Mouse (Mus musculus): ENCODE data around the gene E2f1.

The E2f1 gene

DNA sequence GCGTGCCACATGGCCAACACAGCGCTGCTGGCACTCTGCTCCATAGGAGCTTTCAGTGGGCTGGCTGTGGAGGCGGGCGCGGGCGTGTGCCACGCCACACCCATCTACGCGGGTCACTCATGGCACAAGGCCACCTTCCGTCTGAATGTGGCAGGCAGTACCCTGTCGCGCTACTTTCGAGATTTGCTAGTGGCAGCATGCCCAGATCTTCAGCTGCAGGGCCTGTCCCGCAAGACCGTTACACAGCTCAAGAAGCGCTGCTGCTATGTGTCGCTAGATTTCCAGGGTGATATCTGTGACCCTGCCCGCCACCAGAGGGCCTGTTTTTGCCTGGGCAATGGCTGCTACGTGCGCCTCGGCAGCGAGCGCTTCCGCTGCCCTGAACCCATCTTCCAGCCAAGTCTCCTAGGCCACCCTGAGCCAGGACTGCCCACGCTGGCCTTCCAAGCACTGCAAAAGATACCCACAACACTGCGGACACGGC lies 17.2 kb downstream of the E2f1 start:
- in situ Hi-C loops (cut with MboI, MseI), result no loop called here

DNA sequence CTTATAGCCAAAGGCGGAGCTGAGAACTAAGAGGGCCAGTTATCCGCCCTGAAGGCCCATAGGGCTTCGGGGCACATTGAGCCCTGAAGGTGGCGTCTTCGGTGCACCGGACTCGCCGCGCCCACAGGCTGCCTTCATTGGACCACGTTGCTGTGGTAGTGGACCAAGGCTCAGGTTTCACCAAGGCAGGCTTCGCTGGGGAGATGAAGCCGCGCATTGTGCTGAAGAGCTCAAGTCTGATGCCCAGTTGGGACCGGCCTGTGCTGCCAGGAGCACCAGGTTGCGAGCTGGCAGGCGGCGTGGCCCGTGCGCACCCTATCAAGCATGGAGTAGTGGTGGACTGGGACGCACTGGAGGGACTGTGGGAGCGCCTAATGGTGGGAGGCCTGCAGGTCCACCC lies 17.8 kb downstream of the E2f1 start:
- in situ Hi-C loops (cut with MboI, MseI), result no loop called here

DNA sequence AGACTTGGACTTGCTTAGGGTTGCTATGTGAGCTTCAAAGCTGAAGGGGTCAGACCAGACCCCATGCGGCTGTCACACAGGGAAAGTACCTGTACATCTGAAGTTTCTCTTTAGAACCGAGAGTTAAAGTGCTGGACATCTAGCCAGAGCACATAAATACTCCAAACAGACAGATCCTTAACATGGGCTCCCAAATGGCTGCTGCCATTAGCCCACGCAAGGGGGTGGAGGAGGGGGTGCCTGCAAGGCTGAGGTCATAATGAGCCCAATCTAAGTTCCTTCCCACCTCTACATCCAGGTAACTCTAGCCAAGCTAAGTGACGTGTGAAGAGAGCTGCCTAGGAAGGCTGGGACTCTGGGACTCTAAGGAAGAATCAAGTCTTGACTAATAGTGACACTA lies 18.2 kb downstream of the E2f1 start, which contains the start of gene Actl10:
Actl10 (plus strand) TSS at position 301 of the 400 bp plus-strand sequence.
- in situ Hi-C loops (cut with MboI, MseI), result no loop called here

DNA sequence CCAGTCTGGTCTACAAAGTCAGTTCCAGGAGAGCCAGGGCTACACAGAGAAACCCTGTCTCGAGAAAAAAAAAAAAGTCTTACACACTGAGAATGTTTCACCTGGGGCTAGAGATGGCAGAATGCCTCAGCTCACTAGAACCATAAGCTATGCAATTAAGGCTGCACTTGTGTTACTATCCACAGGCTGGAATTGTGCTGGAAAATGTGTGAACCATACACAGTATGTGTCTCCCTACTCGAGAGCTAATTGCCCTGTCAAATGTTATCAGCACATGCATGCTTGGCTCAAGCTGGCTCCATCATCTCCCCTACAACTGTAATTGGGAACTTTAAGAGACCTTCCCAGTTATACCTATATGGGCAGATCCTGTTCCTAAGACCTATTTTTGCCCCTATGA lies 18.8 kb downstream of the E2f1 start:
- in situ Hi-C loops (cut with MboI, MseI), result no loop called here

DNA sequence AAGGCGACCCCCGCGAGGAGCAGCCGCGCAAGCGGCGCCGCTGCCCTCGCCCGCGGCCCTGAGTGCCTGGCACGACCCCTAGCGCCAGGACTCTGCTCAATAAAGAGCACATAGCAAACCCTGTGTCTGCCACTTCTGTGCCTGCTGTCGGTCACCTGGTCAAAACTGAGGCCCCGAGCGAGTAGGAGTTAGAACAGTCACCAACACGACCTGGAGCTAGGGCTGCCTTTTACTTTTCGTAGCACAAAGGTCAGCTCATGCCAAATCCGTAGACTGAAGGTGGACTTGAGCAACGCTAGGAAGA lies 19.9 kb downstream of the E2f1 start:
- in situ Hi-C loops (cut with MboI, MseI), result loop anchor here in 1 of 2 experiments (5.0 kb wide), 1 partner anchor 133 kb away; no protein-coding TSS in a partner anchor

DNA sequence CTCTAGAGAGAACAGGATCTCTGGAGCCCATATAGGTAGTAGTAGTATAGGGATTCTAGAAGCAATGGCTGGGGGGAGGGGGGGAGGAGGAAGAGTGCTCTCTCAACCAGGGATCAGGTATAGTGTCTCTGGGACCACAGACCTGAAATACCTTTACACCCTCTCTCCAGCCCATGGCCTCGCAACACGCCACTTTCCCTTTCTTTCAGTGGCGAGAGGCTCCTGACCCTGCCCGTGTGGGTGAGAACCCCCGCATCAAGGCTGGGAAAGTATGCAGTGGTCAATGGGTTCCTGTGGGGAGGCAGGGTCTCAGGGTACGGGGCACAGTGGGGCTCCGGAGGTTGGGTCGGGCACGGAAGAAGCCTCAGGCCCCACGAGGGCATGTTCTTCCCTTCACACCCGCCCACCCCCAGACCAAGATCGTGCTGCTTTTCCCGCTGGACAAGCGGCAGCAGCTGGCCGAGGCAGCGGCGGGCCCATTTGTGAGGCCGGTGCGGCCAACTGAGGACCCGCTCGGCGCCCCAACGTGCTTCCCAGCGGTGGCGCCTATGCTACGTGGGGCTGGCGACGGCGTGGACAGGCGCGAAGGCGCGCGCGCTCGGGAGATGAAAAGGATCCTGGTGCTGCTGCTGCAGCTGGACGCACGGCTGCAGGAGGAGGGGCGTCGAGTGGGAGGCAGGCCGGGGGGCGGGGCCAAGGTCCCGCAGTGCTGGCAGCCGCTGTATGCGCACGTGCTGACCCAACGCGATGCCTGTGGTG lies 20.4 kb downstream of the E2f1 start:
- in situ Hi-C loops (cut with MboI, MseI), result loop anchor here in 1 of 2 experiments (5.0 kb wide), 1 partner anchor 132 kb away; no protein-coding TSS in a partner anchor

DNA sequence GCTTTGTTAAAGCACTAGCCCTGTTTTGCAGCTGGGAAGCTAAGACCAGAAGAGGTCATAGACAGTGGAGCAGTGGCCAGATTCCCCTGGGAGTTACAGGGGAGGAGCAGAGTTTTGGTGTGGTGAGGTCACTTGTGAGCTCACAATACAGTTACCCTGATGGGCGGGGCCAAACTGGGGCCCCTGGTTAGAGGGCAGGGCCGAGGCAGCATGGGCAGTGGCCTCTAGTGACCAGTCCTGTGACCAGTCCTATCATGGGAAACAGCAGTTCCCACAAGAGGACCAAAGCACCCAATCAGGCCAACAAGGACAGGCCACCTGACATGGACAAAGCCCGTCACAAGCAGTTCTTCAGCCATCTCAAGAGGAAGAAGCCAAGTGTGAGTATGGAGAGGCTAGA lies 21.0 kb downstream of the E2f1 start:
- in situ Hi-C loops (cut with MboI, MseI), result loop anchor here in 1 of 2 experiments (5.0 kb wide), 1 partner anchor 131 kb away; no protein-coding TSS in a partner anchor

DNA sequence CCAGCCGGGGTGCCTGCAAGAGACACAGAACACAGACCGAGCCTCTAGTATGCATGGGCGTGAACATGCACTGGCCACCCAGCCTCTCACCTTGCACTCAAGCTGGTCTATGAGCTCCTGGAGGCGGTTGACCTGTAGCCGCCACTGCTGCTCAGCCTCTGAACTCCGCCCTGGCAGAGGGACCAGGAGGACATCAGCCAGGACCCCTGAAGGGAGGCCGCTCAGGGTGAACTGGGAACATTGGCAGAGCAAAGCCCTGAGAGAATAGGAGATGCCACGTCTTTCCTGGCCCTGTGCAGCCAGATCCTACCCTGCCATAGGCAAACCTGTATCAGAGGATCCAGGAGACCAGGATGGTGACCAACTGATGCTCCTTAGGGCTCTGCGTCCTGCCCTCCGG lies 23.0 kb downstream of the E2f1 start, which contains the start of gene 1700003F12Rik:
1700003F12Rik (plus strand) TSS at position 375 of the 400 bp plus-strand sequence.
- in situ Hi-C loops (cut with MboI, MseI), result loop anchor here in 1 of 2 experiments (5.0 kb wide), 1 partner anchor 129 kb away; no protein-coding TSS in a partner anchor

DNA sequence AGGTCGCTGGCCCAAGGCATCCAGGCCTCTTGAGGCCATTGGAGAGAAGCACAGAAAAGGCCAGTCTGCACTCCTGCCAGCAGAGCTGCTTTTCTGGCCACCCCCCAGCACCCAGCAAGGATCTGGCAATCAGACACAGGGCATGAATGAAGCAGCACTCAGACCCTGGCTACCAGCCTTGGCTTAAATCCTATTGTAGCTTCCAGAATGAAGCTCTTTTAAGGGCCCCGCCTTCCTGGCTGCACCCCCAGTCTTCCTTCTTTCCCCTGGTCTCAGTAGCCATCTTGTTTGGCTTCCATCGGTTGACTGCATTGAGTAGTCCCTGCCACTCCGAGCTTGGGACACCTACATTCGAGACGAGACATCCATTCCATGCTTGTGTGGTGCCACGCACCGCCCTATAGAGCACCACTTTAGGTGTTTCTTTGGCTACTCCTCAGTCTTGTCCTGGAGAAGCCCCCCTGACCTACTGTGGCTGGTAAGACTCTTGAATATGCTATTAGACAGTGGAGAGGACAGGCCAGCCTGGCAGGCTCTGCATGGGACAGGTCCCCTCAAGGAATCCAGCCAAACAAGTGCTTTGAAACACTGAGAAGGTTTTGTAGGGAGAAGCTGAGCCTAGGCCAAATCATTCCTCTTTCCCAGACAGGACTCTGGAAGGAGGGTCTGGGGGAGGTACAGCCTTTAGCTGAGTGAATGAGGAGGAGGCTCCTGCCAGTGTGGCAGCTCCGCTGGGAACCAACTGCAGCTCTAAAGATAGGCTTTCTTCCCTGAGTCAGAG lies 25.9 kb downstream of the E2f1 start:
- in situ Hi-C loops (cut with MboI, MseI), result loop anchor here in 1 of 2 experiments (5.0 kb wide), 1 partner anchor 131 kb away; no protein-coding TSS in a partner anchor

DNA sequence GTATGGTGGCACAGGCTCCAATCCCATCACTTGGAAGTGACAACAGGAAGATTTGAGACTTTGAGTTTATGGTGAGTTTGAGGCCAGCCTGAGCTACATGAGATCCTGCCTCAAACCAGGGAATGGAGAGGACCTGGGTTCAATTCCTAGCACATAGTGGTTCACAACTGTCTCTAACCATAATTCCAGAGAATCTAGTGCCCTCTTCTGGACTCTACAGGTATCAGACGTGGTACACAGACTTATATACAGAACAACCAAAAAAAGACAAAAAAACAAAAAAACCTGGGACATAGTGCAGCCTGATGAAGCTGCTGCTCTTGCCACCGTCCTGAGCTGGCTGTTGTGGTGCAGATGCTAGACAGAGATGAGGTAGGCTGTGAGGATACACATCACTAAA lies 28.1 kb downstream of the E2f1 start:
- in situ Hi-C loops (cut with MboI, MseI), result loop anchor here in 1 of 2 experiments (5.0 kb wide), 1 partner anchor 129 kb away; no protein-coding TSS in a partner anchor

DNA sequence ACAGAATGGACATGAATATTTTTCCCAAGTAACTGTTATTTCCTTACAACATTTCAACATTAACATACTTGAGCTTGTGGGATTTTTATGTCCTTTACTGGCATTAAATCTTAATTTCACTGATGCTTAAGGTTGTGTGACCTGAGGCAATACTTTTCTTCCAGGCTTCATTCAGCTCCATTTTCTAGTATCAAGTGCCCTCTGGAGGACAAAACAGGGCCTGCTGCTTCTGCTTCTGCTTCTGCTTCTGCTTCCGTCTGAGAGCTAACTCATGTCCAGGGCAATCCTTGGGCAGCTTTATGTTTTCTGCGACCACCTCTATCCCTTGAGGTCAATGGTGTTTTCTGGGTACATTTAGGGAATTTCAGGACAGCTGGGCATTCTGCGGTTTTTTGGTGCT lies 30.0 kb downstream of the E2f1 start:
- in situ Hi-C loops (cut with MboI, MseI), result loop anchor here in 1 of 2 experiments (5.0 kb wide), 1 partner anchor 127 kb away; no protein-coding TSS in a partner anchor

DNA sequence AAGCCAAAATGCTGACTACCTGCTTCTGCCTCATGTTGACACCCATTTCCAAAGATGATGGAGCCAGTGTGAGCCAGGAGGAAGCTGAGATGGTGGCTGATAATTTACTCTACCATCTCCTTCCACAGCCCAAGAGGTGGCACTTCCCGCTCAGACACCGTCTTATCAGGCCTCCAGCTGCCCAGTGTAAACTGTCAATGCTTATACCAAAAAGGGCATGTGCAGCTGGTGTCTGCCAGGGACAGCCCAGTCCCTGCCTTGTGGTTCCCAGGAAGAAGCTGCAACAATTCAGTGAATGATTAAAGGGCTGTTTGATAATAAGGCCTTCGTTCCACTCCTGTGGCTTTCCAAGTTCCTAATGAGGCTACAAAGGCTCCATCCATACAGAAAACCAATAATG lies 31.0 kb downstream of the E2f1 start:
- in situ Hi-C loops (cut with MboI, MseI), result no loop called here

DNA sequence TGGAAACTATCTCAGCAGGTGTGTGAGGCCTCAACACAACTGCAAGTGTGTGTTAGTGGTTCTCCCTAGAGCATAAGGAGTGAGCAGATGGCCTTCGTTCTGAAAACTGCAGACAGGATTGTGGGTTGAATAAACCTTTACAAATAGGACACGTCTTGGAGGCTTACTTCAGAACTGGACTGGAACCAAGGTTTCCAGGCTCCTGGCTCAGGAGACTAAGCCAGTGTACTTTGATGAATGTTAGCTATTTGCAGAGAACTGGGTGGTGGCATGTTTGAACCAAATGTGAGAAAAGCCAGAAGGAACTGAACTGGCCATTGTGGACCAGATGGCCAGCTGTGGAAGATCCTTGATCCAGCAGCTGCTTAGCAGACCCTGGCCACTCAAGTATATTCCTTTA lies 31.4 kb downstream of the E2f1 start:
- in situ Hi-C loops (cut with MboI, MseI), result no loop called here

DNA sequence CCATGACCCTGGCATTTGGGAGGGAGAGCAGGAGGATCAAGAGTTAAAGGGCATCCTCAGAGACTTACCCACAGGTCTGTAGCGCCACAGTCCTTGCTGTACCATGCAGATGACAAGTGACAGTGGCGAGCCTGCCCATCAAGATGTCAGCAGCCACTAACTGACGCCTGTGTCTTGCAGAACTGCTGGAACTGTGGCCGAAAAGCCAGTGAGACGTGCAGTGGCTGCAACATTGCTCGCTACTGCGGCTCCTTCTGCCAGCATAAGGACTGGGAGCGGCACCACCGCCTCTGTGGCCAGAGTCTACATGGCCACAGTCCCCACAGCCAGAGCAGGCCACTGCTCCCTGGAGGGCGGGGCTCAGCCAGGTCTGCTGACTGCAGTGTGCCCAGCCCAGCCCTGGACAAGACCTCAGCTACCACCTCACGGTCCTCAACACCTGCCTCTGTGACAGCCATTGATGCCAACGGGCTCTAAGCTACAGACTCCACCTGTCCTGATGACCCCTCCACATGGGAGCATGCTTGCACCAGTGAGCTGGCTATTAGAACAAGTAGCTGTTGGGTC lies 34.9 kb downstream of the E2f1 start:
- in situ Hi-C loops (cut with MboI, MseI), result no loop called here

DNA sequence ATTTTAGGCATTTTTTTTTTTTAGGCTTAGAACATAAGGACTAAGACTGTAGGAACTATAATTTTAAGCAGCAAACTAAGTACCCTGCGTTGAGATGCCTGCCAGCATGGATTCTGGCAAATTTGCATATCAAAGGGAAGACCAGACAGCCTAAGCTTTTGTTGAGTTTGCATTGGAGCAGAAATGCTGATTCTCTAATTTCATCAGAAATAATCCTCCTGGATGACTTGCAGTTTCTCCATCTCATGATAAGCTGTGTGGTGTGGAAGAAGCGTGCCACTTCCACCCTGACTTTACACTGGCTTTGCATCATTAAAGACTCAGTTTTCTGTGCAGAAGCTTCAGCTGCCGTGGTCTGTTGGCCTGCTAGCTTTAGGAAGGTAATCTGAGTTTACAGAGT lies 36.8 kb downstream of the E2f1 start:
- in situ Hi-C loops (cut with MboI, MseI), result no loop called here

DNA sequence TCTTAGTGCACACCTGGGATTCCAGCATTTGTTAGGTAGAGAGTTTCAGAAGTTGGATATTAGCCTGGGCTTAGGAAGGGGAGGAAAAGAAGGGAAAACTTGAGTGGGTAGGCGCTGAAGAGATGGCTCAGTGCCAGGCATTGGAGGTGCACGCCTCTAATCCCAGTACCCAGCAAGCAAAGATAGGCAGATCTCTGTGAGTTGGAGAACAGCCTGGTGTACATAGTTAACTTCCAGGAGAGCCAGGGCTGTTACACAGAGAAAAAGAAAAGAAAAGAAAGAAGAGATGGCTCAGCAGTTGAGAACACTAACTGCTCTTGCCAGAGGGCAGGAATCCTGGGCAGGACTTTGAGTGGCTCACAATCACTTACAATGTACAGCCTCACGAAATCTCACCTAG lies 43.2 kb downstream of the E2f1 start:
- in situ Hi-C loops (cut with MboI, MseI), result no loop called here

DNA sequence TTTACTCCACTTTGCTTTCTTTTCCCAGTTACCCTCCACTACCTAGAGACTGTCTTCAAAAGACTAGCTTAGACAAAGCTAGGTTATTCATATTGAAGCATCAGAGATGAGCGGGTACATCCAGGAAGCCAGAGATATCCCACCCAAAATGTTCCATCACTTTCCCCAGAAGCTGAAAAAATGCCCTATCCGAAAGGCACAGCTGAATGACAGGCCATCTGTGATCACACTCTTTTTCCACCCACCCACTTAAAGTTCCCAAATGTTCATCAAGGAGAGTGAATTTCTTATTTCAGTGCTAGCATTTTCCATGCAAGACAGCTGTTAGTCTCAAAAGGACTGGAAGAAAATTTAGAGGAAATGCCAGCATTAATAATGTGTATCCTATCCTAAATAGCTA lies 44.4 kb downstream of the E2f1 start:
- in situ Hi-C loops (cut with MboI, MseI), result no loop called here

DNA sequence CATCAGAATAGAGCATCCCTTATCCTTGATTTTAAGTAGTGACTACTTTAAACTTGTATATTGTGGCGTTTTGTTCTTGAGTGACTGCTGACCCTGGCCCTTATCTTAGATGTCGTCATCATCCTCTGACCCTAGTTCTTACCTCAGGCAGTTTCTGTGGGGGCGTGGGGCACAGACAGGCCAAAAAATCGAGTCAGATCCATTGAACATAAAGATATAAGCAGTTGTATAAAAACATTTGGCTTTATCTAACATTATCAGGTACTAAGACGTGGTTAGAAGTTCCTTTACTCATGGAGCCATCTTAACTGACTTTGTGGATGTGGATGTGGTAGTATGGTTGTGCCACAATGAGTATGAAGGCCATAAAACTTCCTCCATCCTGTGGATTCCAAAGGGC lies 47.4 kb downstream of the E2f1 start:
- in situ Hi-C loops (cut with MboI, MseI), result no loop called here

DNA sequence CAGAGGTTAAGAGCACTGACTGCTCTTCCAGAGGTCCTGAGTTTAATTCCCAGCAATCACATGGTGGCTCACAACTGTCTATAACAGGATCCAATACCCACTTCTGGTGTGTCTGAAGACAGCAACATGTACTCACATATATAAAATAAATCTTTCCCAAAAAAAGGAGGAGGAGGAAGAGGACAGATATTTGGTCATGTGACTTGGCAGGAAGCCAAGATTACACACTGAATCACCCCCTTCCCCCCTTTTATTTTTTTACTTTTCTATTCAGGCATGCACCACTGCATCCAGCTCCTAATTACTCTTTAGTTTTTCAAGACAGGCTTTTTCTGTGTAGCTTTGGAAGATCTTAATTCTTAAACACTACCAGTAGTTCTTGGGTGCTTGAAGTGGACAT lies 48.2 kb downstream of the E2f1 start:
- in situ Hi-C loops (cut with MboI, MseI), result no loop called here

DNA sequence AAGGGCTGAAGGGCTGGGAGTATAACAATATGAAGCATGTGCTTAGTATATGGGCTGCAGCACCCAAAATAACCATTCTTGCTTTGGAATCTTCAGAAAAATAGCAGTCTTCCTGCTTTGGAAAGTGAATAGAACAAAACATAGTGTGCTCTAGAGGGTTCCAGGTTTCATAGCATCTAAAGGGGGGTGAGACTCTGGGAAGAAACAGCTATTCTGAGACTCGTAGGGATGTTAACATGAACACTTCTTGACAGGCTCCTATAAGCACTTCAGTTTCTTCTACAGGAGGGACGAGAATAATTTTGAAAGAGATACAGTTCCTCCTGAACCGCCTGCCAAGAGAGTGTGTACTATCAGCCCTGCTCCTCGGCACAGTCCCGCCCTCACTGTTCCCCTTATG lies 52.3 kb downstream of the E2f1 start:
- in situ Hi-C loops (cut with MboI, MseI), result no loop called here

DNA sequence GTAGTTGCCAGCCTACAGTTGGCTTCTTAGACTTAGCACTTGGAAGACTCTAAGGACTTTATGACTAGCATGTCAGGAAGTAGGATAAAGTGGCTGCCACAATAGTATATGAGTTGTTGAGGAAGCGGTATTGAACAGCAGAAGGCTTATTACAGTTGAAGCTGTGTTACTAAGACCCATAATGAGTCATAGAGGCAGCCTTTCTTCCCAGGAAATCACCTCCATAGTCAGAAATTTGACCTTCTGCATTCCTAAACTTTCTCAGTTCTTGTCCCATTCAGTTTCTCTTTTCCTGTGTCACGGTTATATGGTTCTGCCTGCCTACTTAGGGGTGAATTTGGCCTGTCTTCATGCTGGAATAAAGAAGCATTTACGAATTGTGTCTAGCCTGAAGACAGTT lies 52.7 kb downstream of the E2f1 start:
- in situ Hi-C loops (cut with MboI, MseI), result no loop called here

DNA sequence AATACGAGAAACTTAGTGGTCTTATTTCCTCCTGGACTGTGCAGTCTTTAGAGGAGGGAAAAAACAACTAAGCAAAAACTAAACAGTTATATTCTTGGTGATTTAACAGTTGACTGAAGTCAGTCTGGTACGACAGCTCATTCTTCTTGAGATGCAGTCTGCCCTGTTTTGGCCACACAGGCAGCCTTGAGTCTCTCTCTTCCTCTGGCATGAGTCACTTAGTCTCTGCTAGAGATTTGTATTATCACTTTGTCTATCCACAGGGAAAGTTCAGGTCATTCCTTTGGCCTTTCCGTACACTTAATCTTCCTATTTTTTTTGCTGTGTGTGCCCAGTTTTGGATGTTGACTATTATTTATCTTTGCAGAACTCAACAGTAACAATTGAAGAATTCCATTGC lies 59.6 kb downstream of the E2f1 start:
- in situ Hi-C loops (cut with MboI, MseI), result no loop called here

All from T-helper 17 cell (primary cell).